Mouse (Mus musculus) liver, embryonic 14.5 days (tissue): ENCODE measurements at regions not wholly inside any gene's neighbourhood (a gene's known extent, or its start where the extent isn't known, plus 50 kb on each side); places are given as distances from the start of the nearest gene placed in this dataset.

ENCODE experiments used
- CTCF ChIP-seq: IDR thresholded peaks from 2 replicates; pipeline ENCODE4 v1.5.1; 2016; ENCODE audit warnings: antibody characterized with exemption, low read depth, control low read depth
- EP300 ChIP-seq: IDR thresholded peaks from 2 replicates; pipeline ENCODE4 v1.6.1; 2016; ENCODE audit warnings: antibody characterized with exemption, low read depth

DNA sequence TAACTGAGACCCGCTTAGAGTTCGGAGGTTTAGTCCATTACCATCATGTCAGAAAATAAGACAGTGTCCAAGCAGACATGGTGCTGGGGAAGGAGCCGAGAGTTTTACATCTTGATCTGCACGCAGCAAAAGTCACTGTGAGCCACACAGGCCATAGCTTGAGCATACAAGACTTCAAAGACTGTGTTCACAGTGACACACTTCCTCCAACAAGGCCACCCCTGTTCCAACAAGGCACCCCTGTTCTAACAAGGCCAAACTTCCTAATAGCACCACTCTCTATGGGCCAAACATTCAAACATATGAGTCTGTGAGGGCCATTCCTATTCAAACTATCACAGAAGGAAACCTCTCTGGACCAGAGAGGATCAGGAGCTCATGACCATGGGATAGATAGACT lies 171.5 kb upstream of the Kif2a start:
- TF ChIP-seq EP300, result no peak
- no peak for TF ChIP-seq CTCF
